Mouse (Mus musculus) gastrocnemius, adult 2 months (tissue): ENCODE measurements around the gene Tmem30a. TPM values are rescaled to one million over a fixed set of nuclear protein-coding genes. Genes with fewer than 3 reads are reported as not detected.

ENCODE experiments used
- DNase-seq: peaks from one replicate; pipeline ENCODE4 v3.0.0; 2022
- H3K27ac ChIP-seq: fragments of 200-600 bp; 2 replicates; pipeline ENCODE4 v1.8.1; 2022; ENCODE audit warnings: mild to moderate bottlenecking
- H3K4me3 ChIP-seq: fragments of 200-600 bp; 2 replicates; pipeline ENCODE4 v1.8.1; 2022; ENCODE audit warnings: mild to moderate bottlenecking, moderate library complexity
- CTCF ChIP-seq: fragments of 200-600 bp; IDR thresholded peaks from 2 replicates; pipeline ENCODE4 v1.8.1; 2022; ENCODE audit warnings: antibody characterized with exemption, mild to moderate bottlenecking, moderate library complexity
- intact Hi-C: fragments of 180-260 bp; cut with DNase I; formaldehyde crosslinking; loops from one replicate; pipeline ENCODE4 v1.15.1; 2025
- total RNA-seq, 2 experiments: library from RNA; stranded (reverse); gene quantifications; 2 replicates each; pipeline ENCODE4 v1.2.3; 2021

Tmem30a gene
- total RNA-seq, 2 experiments from 2014 or later = 53.8 to 54.7 TPM

- no peak overlapping the region for H3K27ac ChIP-seq
- DNase-seq = no peak
- H3K4me3 ChIP-seq = no peak overlapping the region
- intact Hi-C loops = no loop called here
- peak; percentile 42; the same call in 1 of the 2 replicates for TF ChIP-seq CTCF
These were observed 14.0 kb downstream of the Tmem30a start for GRCm38 (mm10) chr9:79779354-79779753.

- TF ChIP-seq CTCF = no peak
- H3K4me3 ChIP-seq = no peak overlapping the region
- no peak overlapping the region for H3K27ac ChIP-seq
- intact Hi-C loops = no loop called here
- DNase-seq = no peak
These were observed 26.2 kb downstream of the Tmem30a start for GRCm38 (mm10) chr9:79766991-79767545.

- no peak for TF ChIP-seq CTCF
- H3K27ac ChIP-seq = no peak overlapping the region
- intact Hi-C loops = no loop called here
- no peak overlapping the region for H3K4me3 ChIP-seq
- no peak for DNase-seq
These were observed 28.0 kb downstream of the Tmem30a start for GRCm38 (mm10) chr9:79765329-79765728.

GRCm38 (mm10) chr9:79762519-79762918 is 30.8 kb downstream of the Tmem30a start:
- TF ChIP-seq CTCF = no peak
- H3K4me3 ChIP-seq = no peak overlapping the region
- H3K27ac ChIP-seq = no peak overlapping the region
- no peak for DNase-seq
- intact Hi-C loops = no loop called here

DNA sequence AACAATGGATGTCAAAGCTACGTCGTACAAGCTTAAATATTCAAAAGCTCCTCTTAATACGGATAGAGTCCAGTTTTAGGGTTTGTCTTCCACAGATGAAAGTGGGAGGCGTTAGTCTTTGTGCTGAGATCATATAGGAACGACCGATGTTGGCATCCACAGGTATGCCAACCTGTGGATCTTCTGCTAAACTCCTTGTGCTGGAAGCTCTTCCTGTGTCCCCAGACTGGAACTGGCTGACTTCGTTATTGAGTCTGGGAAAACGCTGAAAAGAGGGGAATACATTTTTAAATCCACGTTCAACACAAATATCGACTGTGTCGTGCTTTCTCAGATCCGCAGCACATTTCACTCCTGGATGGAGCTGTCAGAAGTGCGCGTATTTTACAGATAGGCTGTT is 33.2 kb downstream of the Tmem30a start:
- peak overlapping the region; percentile 92 for H3K27ac ChIP-seq
- intact Hi-C loops = loop anchor here (2.0 kb wide), 1 partner anchor 33 kb away; the partner anchor contains the start of gene Tmem30a
- H3K4me3 ChIP-seq = peak overlapping the region; percentile 87
- TF ChIP-seq CTCF = no peak
- no peak for DNase-seq

DNA sequence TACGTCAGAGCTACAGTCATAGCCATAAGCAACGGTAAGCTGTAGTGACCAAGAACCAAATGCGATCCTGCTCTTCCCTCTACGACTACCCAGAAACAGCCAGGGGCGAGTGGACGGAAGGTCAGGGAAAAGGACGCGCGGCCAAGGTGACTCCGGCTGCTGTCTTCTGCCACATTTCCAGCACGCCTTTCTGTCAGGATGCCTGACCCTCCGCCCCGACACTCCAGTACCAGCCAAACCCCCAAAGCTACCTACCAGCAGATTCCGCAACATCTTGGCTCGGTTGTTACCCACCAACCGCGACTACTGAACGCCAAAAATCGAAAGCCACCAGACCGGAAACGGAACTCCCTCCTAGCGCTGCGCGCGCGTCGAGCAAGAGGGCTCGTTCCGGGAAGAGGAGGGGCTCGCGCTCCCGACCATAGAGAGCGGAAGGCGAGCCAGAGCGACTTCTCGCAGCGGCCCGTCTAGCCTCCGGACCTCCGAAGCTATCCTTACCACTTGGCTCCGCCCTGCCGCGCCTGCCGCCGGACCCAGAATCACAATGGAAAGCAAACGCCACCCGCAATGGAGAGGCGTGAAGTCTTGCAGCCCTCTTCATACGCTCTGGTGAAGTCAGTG is 33.8 kb downstream of the Tmem30a start, which contains the start of gene Cox7a2:
TSS of gene Cox7a2 (minus strand) at position 494 of the 621 bp plus-strand sequence.
- TF ChIP-seq CTCF = no peak
- H3K4me3 ChIP-seq = peak within 1 kb of the TSS; percentile 87
- DNase-seq = peak; percentile 98
- H3K27ac ChIP-seq = peak within 1 kb of the TSS; percentile 92
- intact Hi-C loops = loop anchor here (2.0 kb wide), 1 partner anchor 33 kb away; the partner anchor contains the start of gene Tmem30a

GRCm38 (mm10) chr9:79755311-79755710 is 38.0 kb downstream of the Tmem30a start:
- intact Hi-C loops = no loop called here
- no peak for TF ChIP-seq CTCF
- Histone ChIP-seq H3K4me3 (no peak overlapping the region), H3K27ac (no peak overlapping the region)
- DNase-seq = no peak

- no peak for DNase-seq
- intact Hi-C loops = no loop called here
- Histone ChIP-seq H3K27ac (no peak overlapping the region), H3K4me3 (no peak overlapping the region)
- no peak for TF ChIP-seq CTCF
These were observed 41.5 kb downstream of the Tmem30a start for GRCm38 (mm10) chr9:79751846-79752245.

DNA sequence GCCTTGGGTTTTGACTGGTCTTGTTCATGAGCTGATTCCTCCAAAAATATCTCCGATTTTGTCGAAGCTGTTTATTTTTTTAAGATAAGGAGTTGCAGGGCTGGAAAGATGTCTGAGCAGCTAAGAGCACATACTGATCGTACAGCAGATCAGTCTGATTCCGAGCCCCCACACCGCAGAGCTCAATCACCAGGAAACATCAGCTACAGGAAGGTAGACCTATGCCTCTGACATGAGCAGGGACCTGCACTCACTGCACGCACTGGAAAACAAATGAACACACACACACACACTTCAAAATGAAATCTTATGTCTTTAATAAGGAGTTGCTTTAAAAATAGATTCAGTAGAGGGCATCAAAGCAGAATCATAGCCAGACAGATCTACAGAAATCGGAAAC is 42.6 kb downstream of the Tmem30a start:
- TF ChIP-seq CTCF = no peak
- intact Hi-C loops = no loop called here
- H3K4me3 ChIP-seq = no peak overlapping the region
- H3K27ac ChIP-seq = no peak overlapping the region
- no peak for DNase-seq

DNA sequence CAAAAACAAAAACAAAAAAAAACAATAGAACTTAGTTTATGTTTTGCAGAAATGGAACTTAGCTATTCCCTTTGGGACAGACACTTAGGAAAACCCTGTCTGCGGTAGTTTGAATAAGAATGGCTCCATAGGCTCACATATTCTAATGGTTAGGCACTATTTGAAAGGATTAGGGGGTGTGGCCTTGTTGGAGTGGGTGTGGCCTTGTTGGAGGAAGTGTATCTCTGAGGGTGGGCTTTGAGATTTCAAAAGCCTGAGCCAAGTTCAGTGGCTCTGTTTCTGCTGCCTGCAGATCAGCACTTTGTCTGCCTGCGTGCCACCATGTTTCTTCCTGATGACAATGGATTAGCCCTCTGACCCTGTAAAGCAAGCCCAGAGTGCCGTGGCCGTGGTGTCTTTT is 48.3 kb downstream of the Tmem30a start:
- Histone ChIP-seq H3K4me3 (no peak overlapping the region), H3K27ac (no peak overlapping the region)
- intact Hi-C loops = no loop called here
- TF ChIP-seq CTCF = no peak
- no peak for DNase-seq

- H3K4me3 ChIP-seq = no peak overlapping the region
- intact Hi-C loops = no loop called here
- TF ChIP-seq CTCF = no peak
- no peak overlapping the region for H3K27ac ChIP-seq
- no peak for DNase-seq
These were observed 57.7 kb downstream of the Tmem30a start for GRCm38 (mm10) chr9:79735608-79736007.

DNA sequence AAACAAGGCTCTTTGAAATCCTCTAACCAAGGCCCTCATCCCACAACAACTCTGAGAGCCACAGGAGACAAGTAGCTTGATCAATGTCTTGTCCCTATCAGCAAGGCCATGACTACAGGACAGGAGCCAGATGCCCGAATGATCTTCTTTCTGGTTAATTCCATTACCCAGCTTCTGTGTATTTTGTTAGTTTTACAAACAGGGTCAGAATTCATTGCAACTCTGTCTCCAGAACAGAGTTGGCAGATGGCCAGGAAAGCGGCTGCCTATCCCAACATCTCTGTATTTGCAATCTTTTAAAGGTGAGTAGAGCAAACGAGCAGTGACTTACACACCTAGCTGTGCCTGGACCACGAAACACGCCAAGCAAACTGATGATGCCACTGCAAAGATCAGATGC is 63.0 kb downstream of the Tmem30a start:
- Histone ChIP-seq H3K27ac (no peak overlapping the region), H3K4me3 (no peak overlapping the region)
- intact Hi-C loops = no loop called here
- no peak for DNase-seq
- no peak for TF ChIP-seq CTCF

- peak; percentile 81 for TF ChIP-seq CTCF
- Histone ChIP-seq H3K4me3 (no peak overlapping the region), H3K27ac (no peak overlapping the region)
- intact Hi-C loops = loop anchor here (5.0 kb wide), 2 partner anchors 616 to 951 kb away; no protein-coding TSS in a partner anchor
- no peak for DNase-seq
These were observed 70.2 kb downstream of the Tmem30a start for GRCm38 (mm10) chr9:79723090-79723489.

DNA sequence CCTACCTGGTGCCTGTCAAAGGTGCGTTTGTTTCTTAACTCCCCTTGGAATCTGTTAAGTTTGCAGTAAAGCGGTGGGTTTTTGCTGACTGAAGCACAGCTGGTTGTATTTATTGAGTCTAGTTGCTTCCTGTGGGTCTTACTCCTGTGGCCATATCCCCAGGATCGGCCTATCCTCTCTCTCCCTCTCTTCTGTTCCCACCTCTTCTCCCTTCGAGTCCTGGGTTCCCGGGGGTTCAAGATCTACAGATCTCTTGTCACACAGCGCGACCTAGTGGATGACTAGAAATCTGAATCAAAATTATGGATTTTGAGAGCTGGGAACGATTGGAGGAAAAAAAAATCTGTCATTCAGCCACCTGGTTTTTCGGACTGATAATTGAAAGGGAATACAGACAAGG is 72.3 kb downstream of the Tmem30a start:
- Histone ChIP-seq H3K4me3 (no peak overlapping the region), H3K27ac (no peak overlapping the region)
- intact Hi-C loops = loop anchor here (2.0 to 5.0 kb wide), 4 partner anchors 614 to 949 kb away; no protein-coding TSS in a partner anchor
- peak; percentile 70 for TF ChIP-seq CTCF
- peak; percentile 46 for DNase-seq
